Mouse (Mus musculus) lung, adult 2 months (tissue): ENCODE results near the gene Crlf3. TPM values are rescaled to one million over a fixed set of nuclear protein-coding genes. Genes with fewer than 3 reads are reported as not detected.
"Not testable (repeated sequence)": the region's sequence is repeated elsewhere in the genome, so short reads cannot be mapped to it uniquely, and the experiment has no call there.

ENCODE experiments used
- DNase-seq: peaks from one replicate; pipeline ENCODE4 v3.0.0; 2022
- H3K4me1 ChIP-seq: fragments of 200-500 bp; 2 replicates; pipeline ENCODE4 v1.6.1; 2011; ENCODE audit warnings: low read length; ENCODE audit not compliant: control insufficient read depth, insufficient read depth
- H3K4me3 ChIP-seq: fragments of 200-500 bp; replicated peaks from 2 replicates; pipeline ENCODE3; 2011; ENCODE audit warnings: low read depth, mild to moderate bottlenecking, control low read depth, low read length; ENCODE audit errors: extremely low read depth
- CTCF ChIP-seq: fragments of 200-500 bp; IDR thresholded peaks from 2 replicates; pipeline ENCODE4 v1.5.1; 2011; ENCODE audit warnings: mild to moderate bottlenecking, low read length, control low read depth; ENCODE audit not compliant: insufficient read depth
- POLR2A ChIP-seq: fragments of 200-500 bp; IDR thresholded peaks from 2 replicates; pipeline ENCODE4 v1.6.1; 2011; ENCODE audit warnings: low read depth, mild to moderate bottlenecking, control low read depth, low read length, borderline replicate concordance; ENCODE audit errors: extremely low read depth
- WGBS: fragments of 180-500 bp; shearing (Covaris S2); methylation state at CpG from one replicate; pipeline ENCODE4 v1.1.7; 2018; 5-methylcytosine and 5-hydroxymethylcytosine counted together
- polyA plus RNA-seq: library from polyadenylated mRNA; depleted of rRNA; stranded (reverse); fragments of >200 nt; gene quantifications from 2 replicates; pipeline ENCODE4 v1.2.3, GENCODE M21; 2012

Gene Crlf3
- polyA plus RNA-seq, 1 experiment = 26.0 TPM

- no peak overlapping the region for H3K4me3 ChIP-seq
- TF ChIP-seq POLR2A (no peak), CTCF (no peak)
- peaks cover 7% of the 10 kb centered on the region for H3K4me1 ChIP-seq
- DNase-seq = no peak
- 85% methylated on average over 2 of the region's 2 CpGs for WGBS
Observed at GRCm38 (mm10) chr11:80071039-80071438, 9.8 kb downstream of the Crlf3 start.

GRCm38 (mm10) chr11:80069815-80070214 is 11.0 kb downstream of the Crlf3 start:
- DNase-seq = no peak
- Histone ChIP-seq H3K4me3 (no peak overlapping the region), H3K4me1 (peaks cover 7% of the 10 kb centered on the region)
- TF ChIP-seq CTCF = no peak
- no peak for TF ChIP-seq POLR2A
- 22% methylated on average over 3 of the region's 3 CpGs for WGBS

DNA sequence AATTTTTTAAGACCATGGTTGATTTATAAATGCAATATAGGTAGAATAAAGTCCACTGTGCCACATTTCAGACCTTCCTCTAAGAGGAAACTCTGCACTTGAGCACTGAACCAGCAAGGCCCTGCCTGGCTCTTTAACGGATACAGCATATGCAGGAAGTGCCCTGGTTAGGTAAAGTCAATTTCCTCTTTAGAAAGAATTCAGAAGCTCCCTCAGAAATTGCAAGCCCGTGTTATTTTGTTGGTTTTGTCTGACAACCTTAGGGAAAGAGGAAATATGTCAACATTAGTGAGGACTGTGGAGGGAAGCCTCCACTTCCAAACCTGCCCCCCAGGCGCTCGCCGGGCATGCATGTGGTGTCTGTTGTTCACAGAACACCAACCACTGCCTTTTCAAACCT is 13.2 kb downstream of the Crlf3 start:
- no peak for TF ChIP-seq CTCF
- no peak for TF ChIP-seq POLR2A
- Histone ChIP-seq H3K4me1 (peaks cover 4% of the 10 kb centered on the region), H3K4me3 (no peak overlapping the region)
- WGBS = 52% methylated on average over 5 of the region's 5 CpGs
- DNase-seq = no peak

DNA sequence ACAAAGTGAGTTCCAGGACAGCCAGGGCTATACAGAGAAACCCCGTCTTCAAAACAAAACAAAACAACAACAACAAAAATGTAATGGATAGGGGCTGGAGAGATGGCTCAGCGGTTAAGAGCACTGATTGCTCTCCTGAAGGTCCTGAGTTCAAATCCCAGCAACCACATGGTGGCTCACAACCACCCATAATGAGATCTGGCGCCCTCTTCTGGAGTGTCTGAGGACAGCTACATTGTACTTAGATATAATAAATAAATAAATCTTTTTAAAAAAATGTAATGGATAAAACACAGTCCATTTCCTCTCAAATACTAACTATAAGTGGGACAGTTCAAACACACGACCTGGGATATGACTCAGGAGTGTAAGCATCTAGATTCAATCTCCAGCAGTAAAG is 14.4 kb downstream of the Crlf3 start:
- DNase-seq, H3K4me3 ChIP-seq, H3K4me1 ChIP-seq: not testable (repeated sequence)
- 78% methylated on average over 4 of the region's 4 CpGs for WGBS

DNA sequence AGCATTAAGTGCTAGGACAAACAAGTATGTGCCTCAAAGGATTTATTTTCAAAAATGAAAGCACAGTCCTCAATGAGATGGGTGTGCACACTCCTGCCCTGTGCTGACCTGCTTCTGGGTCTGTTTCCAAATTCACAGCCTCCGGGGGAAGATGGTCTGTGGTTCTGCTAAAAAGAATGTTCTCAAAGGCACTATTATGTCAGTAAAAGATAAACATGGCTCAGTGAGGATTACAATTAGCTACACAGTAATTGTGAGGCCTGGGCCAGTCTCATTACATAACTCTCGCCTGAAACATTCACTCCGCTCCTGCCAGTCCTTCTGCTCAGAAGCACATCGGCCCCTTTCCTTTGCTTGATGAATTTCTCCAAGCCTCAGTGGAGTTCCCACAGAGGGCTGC is 18.6 kb downstream of the Crlf3 start:
- 44% methylated on average over 4 of the region's 4 CpGs for WGBS
- H3K4me3 ChIP-seq = no peak overlapping the region
- no peak for TF ChIP-seq POLR2A
- TF ChIP-seq CTCF = no peak
- DNase-seq = no peak
- no peaks in the 10 kb centered on the region for H3K4me1 ChIP-seq

DNA sequence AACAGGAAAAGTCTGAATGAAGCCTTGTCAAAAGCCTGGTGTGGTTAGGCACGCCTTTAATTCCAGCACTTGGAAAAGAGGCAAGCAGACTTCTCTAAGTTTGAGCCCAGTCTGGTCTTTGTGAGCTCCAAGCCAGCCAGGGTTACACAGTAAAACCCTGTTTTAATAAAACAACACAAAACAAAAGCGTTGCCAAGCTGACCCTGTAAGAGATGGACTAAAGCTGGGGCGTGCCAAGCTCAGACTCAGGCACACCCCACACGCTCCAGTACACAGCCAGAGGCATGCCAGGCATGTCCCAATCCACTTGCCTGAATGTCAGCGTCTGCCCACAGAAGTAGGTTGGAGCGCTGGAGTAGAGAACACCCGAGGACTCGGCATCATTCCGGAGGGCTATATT is 24.6 kb downstream of the Crlf3 start:
- 68% methylated on average over 9 of the region's 9 CpGs for WGBS
- DNase-seq = peak; percentile 45
- Histone ChIP-seq H3K4me3 (no peak overlapping the region), H3K4me1 (peaks cover 3% of the 10 kb centered on the region; the same call in 1 of the 2 replicates)
- no peak for TF ChIP-seq CTCF
- TF ChIP-seq POLR2A = no peak

- peaks cover 4% of the 10 kb centered on the region; the same call in 1 of the 2 replicates for H3K4me1 ChIP-seq
- TF ChIP-seq CTCF (no peak), POLR2A (no peak)
- no peak for DNase-seq
- WGBS = 39% methylated on average over 4 of the region's 4 CpGs
- no peak overlapping the region for H3K4me3 ChIP-seq
Observed at GRCm38 (mm10) chr11:80054659-80055058, 26.1 kb downstream of the Crlf3 start.

DNA sequence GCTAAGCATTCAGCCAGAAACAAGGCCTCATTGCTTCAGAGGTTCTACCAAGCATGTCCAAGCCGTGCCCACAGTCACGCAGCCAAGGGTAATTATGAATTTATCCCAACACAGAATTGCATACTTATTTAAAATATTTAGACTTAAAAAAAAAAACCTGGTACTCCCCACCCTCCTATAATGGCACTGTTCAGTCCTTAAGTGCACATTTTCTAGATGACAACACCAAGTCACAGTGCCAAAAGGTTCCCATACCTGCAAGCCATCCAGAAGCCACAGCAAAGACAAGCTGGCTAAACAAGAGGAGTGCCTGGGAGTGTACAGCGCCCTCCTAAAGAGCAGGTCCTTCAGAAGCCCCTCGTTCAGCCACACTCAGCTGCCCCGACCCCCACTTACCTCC is 27.6 kb downstream of the Crlf3 start:
- 72% methylated on average over 5 of the region's 5 CpGs for WGBS
- DNase-seq = no peak
- TF ChIP-seq POLR2A = no peak
- no peak for TF ChIP-seq CTCF
- Histone ChIP-seq H3K4me3 (no peak overlapping the region), H3K4me1 (peaks cover 4% of the 10 kb centered on the region; the same call in 1 of the 2 replicates)

DNA sequence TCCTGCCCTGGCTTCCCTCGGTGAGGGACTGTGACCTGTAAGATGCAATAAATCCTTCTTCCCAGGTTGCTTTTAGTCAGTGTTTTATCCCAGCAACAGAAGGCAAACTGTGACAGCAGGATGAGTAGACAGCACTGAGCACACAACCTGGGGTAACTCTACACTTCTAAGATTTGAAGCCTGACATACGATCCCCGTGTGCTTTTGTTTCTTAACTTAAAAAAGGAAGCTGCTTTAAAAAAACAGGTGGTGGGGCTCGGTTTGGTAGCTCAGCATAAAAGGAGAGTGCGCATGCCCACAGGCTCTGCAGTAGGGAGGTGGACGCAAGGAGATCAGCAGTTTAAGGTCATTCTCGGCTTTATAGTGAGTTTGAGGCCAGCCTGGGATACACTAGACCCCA is 28.3 kb downstream of the Crlf3 start:
- no peak for DNase-seq
- 70% methylated on average over 7 of the region's 7 CpGs for WGBS
- TF ChIP-seq POLR2A (no peak), CTCF (no peak)
- peaks cover 4% of the 10 kb centered on the region; the same call in 1 of the 2 replicates for H3K4me1 ChIP-seq
- H3K4me3 ChIP-seq = no peak overlapping the region

- H3K4me3 ChIP-seq = no peak overlapping the region
- WGBS = 59% methylated on average over 2 of the region's 2 CpGs
- no peak for DNase-seq
- TF ChIP-seq POLR2A (no peak), CTCF (no peak)
- peaks cover 4% of the 10 kb centered on the region; the same call in 1 of the 2 replicates for H3K4me1 ChIP-seq
Observed at GRCm38 (mm10) chr11:80050088-80050487, 30.7 kb downstream of the Crlf3 start.
